Mouse (Mus musculus) liver, embryonic 14.5 days (tissue): ENCODE measurements around the gene Cpt1a.

Source experiments
- CTCF ChIP-seq: IDR thresholded peaks from 2 replicates; pipeline ENCODE4 v1.5.1; 2016; ENCODE audit warnings: antibody characterized with exemption, low read depth, control low read depth
- EP300 ChIP-seq: IDR thresholded peaks from 2 replicates; pipeline ENCODE4 v1.6.1; 2016; ENCODE audit warnings: antibody characterized with exemption, low read depth

GRCm38 (mm10) chr19:3431969-3432368, 109.8 kb downstream of the Cpt1a start:
- TF ChIP-seq EP300 (no peak), CTCF (no peak)
